Mouse (Mus musculus): ENCODE measurements around the gene Dlat.
A peak's percentile ranks its signal among the peaks of the same experiment; 100 is the strongest.

Dlat gene

GRCm38 (mm10) chr9:50659392-50660217, at the start of gene Dlat:
TSS of gene Dlat (minus strand) at chr9:50659780.
- DNase-seq (ENCODE audit: low spot score) = peak; percentile 57

GRCm38 (mm10) chr9:50709108-50709507, 49.5 kb upstream of the Dlat start:
- DNase-seq (ENCODE audit: low spot score) = no peak

- DNase-seq (ENCODE audit: low spot score) = no peak
These were observed 45.3 kb upstream of the Dlat start for GRCm38 (mm10) chr9:50704907-50705306.

- DNase-seq (ENCODE audit: low spot score) = no peak
These were observed 41.5 kb upstream of the Dlat start for GRCm38 (mm10) chr9:50700921-50701691.

- no peak for DNase-seq (ENCODE audit: low spot score)
These were observed 39.1 kb upstream of the Dlat start for GRCm38 (mm10) chr9:50698418-50699409.

GRCm38 (mm10) chr9:50697706-50698041, 38.1 kb upstream of the Dlat start:
- peak; percentile 67 for DNase-seq (ENCODE audit: low spot score)

- no peak for DNase-seq (ENCODE audit: low spot score)
These were observed 37.5 kb upstream of the Dlat start for GRCm38 (mm10) chr9:50696851-50697705.

- DNase-seq (ENCODE audit: low spot score) = no peak
These were observed 35.6 kb upstream of the Dlat start for GRCm38 (mm10) chr9:50695153-50695552.

GRCm38 (mm10) chr9:50693631-50694030, 34.1 kb upstream of the Dlat start:
- no peak for DNase-seq (ENCODE audit: low spot score)

GRCm38 (mm10) chr9:50692626-50693580, 33.3 kb upstream of the Dlat start:
- no peak for DNase-seq (ENCODE audit: low spot score)

- no peak for DNase-seq (ENCODE audit: low spot score)
These were observed 27.5 kb upstream of the Dlat start for GRCm38 (mm10) chr9:50686866-50687652.

GRCm38 (mm10) chr9:50681727-50682126, 22.1 kb upstream of the Dlat start:
- DNase-seq (ENCODE audit: low spot score) = no peak

- DNase-seq (ENCODE audit: low spot score) = no peak
These were observed 19.8 kb upstream of the Dlat start for GRCm38 (mm10) chr9:50679406-50679805.

GRCm38 (mm10) chr9:50674771-50675170, 15.2 kb upstream of the Dlat start:
- DNase-seq (ENCODE audit: low spot score) = no peak

- no peak for DNase-seq (ENCODE audit: low spot score)
These were observed 11.1 kb upstream of the Dlat start for GRCm38 (mm10) chr9:50670690-50671089.

GRCm38 (mm10) chr9:50667579-50668498, 8.3 kb upstream of the Dlat start:
- DNase-seq (ENCODE audit: low spot score) = no peak

- no peak for DNase-seq (ENCODE audit: low spot score)
These were observed 6.9 kb upstream of the Dlat start for GRCm38 (mm10) chr9:50666442-50666841.

- DNase-seq (ENCODE audit: low spot score) = no peak
These were observed 5.2 kb upstream of the Dlat start for GRCm38 (mm10) chr9:50664826-50665225.

Measured in layer of hippocampus, adult 9-10 months (tissue).